Comparison of ENCODE assay signal across 30 mouse cellular contexts in genomic region chr11:11770691-11771090, GRCm38 (mm10).
"Had no signal": no experiment of that assay in that cellular context is flagged by ENCODE, and none has a peak within 500 bp of the region (broad histone marks: within the 10 kb centered on the region; RNA-seq: fewer than 3 reads in every experiment).

No protein-coding gene starts in this region.

- H3K27ac ChIP-seq: limb, embryonic 10.5 days; limb, embryonic 12.5 days; limb, embryonic 13.5 days; limb, embryonic 15.5 days; liver, embryonic 12.5 days; liver, embryonic 13.5 days; liver, embryonic 14.5 days; liver, embryonic 15.5 days; lung, embryonic 15.5 days; macrophage; midbrain, embryonic 10.5 days; midbrain, embryonic 12.5 days; midbrain, embryonic 15.5 days; neural tube, embryonic 12.5 days had no signal

- H3K9ac ChIP-seq: limb, embryonic 12.5 days; limb, embryonic 13.5 days; limb, embryonic 15.5 days; liver, embryonic 12.5 days; liver, embryonic 13.5 days; liver, embryonic 14.5 days; liver, embryonic 15.5 days; liver, postnatal 0 days; lung, embryonic 14.5 days; lung, embryonic 15.5 days; midbrain, embryonic 12.5 days; midbrain, embryonic 15.5 days; neural tube, embryonic 12.5 days had no signal

- H3K4me1 ChIP-seq: limb, embryonic 10.5 days; limb, embryonic 12.5 days; limb, embryonic 13.5 days; limb, embryonic 15.5 days; liver, embryonic 12.5 days; liver, embryonic 15.5 days; lung, embryonic 15.5 days; midbrain, embryonic 10.5 days; midbrain, embryonic 12.5 days; midbrain, embryonic 15.5 days; neural tube, embryonic 12.5 days had no signal

- ATAC-seq: liver, embryonic 12.5 days; liver, postnatal 0 days; lung, postnatal 0 days; midbrain, embryonic 15.5 days; midbrain, embryonic 16.5 days had no signal

- H3K4me2 ChIP-seq: limb, embryonic 12.5 days; limb, embryonic 13.5 days; limb, embryonic 15.5 days; liver, embryonic 11.5 days; liver, embryonic 12.5 days; liver, embryonic 13.5 days; liver, embryonic 15.5 days; lung, embryonic 14.5 days; lung, embryonic 15.5 days; midbrain, embryonic 12.5 days; midbrain, embryonic 15.5 days; neural tube, embryonic 12.5 days had no signal

- DNase-seq: left cerebral cortex, postnatal 4 days; liver; liver, embryonic 13.5 days; liver, postnatal 0 days; lung, adult 18-20 months; lung, adult 2 months; lung, embryonic 14.5 days; lung, postnatal 10 days; lung, postnatal 14 days; lung, postnatal 36 days; lung, postnatal 4 days; midbrain, embryonic 14.5 days had no signal

- H3K9me3 ChIP-seq: limb, embryonic 10.5 days; limb, embryonic 12.5 days; limb, embryonic 13.5 days; limb, embryonic 15.5 days; liver, embryonic 12.5 days; liver, embryonic 13.5 days; liver, embryonic 15.5 days; lung, embryonic 15.5 days; megakaryocyte, embryonic 14.5 days; midbrain, embryonic 10.5 days; midbrain, embryonic 12.5 days; midbrain, embryonic 15.5 days; neural tube, embryonic 12.5 days had no signal

- H3K4me3 ChIP-seq: limb, embryonic 10.5 days; limb, embryonic 12.5 days; limb, embryonic 13.5 days; limb, embryonic 15.5 days; liver, embryonic 12.5 days; liver, embryonic 13.5 days; liver, embryonic 15.5 days; lung, embryonic 15.5 days; megakaryocyte, embryonic 14.5 days; midbrain, embryonic 10.5 days; midbrain, embryonic 12.5 days; midbrain, embryonic 15.5 days; myocyte; neural tube, embryonic 12.5 days had no signal

- H3K27me3 ChIP-seq: limb, embryonic 12.5 days; limb, embryonic 13.5 days; limb, embryonic 15.5 days; liver, embryonic 12.5 days; liver, embryonic 13.5 days; liver, embryonic 15.5 days; lung, embryonic 15.5 days; megakaryocyte, embryonic 14.5 days; midbrain, embryonic 12.5 days; midbrain, embryonic 15.5 days; neural tube, embryonic 12.5 days had no signal

- H3K36me3 ChIP-seq: limb, embryonic 10.5 days; limb, embryonic 12.5 days; limb, embryonic 13.5 days; limb, embryonic 15.5 days; lung, embryonic 15.5 days; midbrain, embryonic 10.5 days; midbrain, embryonic 12.5 days; midbrain, embryonic 15.5 days; neural tube, embryonic 12.5 days had no signal
